Mouse (Mus musculus) liver, postnatal 0 days (tissue): ENCODE data around the gene Tmem260. TPM values are rescaled to one million over a fixed set of nuclear protein-coding genes. Genes with fewer than 3 reads are reported as not detected.
A peak's percentile ranks its signal among the peaks of the same experiment; 100 is the strongest.

ENCODE experiments used
- ATAC-seq: fragments of 200-750 bp; cut with Nextera tagmentation; 2 replicates; pipeline ENCODE4 v1.8.0; 2017; ENCODE audit warnings: mild to moderate bottlenecking, moderate library complexity
- DNase-seq: peaks from one replicate; pipeline ENCODE4 v3.0.0-alpha.2; 2016
- H3K27ac ChIP-seq: fragments of 300-500 bp; sonication (generic); 2 replicates; pipeline ENCODE4 v1.5.1; 2014; ENCODE audit warnings: antibody characterized with exemption, moderate library complexity, mild to moderate bottlenecking, low read depth
- H3K27me3 ChIP-seq: fragments of 300-500 bp; sonication (generic); 2 replicates; pipeline ENCODE4 v1.6.1; 2014; ENCODE audit warnings: low read length, control low read depth, mixed read lengths; ENCODE audit not compliant: insufficient read depth
- H3K36me3 ChIP-seq: fragments of 300-500 bp; sonication (generic); replicated peaks from 2 replicates; pipeline ENCODE4 v1.6.1; 2014; ENCODE audit warnings: mild to moderate bottlenecking, control low read depth, low read length, moderate library complexity, mixed read lengths; ENCODE audit not compliant: insufficient read depth
- H3K4me1 ChIP-seq: fragments of 300-500 bp; sonication (generic); 2 replicates; pipeline ENCODE4 v1.6.1; 2014; ENCODE audit warnings: antibody characterized with exemption, mild to moderate bottlenecking, control low read depth; ENCODE audit not compliant: insufficient read depth
- H3K4me2 ChIP-seq: fragments of 300-500 bp; sonication (generic); 2 replicates; pipeline ENCODE4 v1.6.1; 2014; ENCODE audit warnings: low read depth, mild to moderate bottlenecking, low read length, moderate library complexity, mixed read lengths
- H3K4me3 ChIP-seq: fragments of 300-500 bp; sonication (generic); 2 replicates; pipeline ENCODE4 v1.5.1; 2014; ENCODE audit warnings: low read depth, low read length
- H3K9ac ChIP-seq: fragments of 300-500 bp; sonication (generic); replicated peaks from 2 replicates; pipeline ENCODE4 v1.6.1; 2014; ENCODE audit warnings: mild to moderate bottlenecking, moderate library complexity
- H3K9me3 ChIP-seq: fragments of 300-500 bp; sonication (generic); 2 replicates; pipeline ENCODE4 v1.6.1; 2016; ENCODE audit warnings: mild to moderate bottlenecking, control low read depth, low read length, mixed read lengths
- CTCF ChIP-seq: sonication (generic); IDR thresholded peaks from 2 replicates; pipeline ENCODE4 v1.5.1; 2016; ENCODE audit warnings: antibody characterized with exemption, low read depth
- EP300 ChIP-seq: IDR thresholded peaks from 2 replicates; pipeline ENCODE4 v1.6.1; 2016; ENCODE audit warnings: antibody characterized with exemption, low read depth, mild to moderate bottlenecking
- WGBS: fragments of 180-500 bp; shearing (Covaris S2); extraction: QIAGEN DNeasy Blood & Tissue Kit; methylation state at CpG from one replicate; pipeline ENCODE4 v1.1.7; 2014; ENCODE audit not compliant: insufficient replicate concordance; 5-methylcytosine and 5-hydroxymethylcytosine counted together
- polyA plus RNA-seq: library from polyadenylated mRNA; unstranded; fragments of >200 nt; fragmentation: Nextera tagmentation; extraction: Ambion mirVana; gene quantifications from 2 replicates; pipeline ENCODE4 v1.2.1, GENCODE M21; 2015

Gene Tmem260
- polyA plus RNA-seq, 1 experiment from 2014 or later: 5.4 TPM

DNA sequence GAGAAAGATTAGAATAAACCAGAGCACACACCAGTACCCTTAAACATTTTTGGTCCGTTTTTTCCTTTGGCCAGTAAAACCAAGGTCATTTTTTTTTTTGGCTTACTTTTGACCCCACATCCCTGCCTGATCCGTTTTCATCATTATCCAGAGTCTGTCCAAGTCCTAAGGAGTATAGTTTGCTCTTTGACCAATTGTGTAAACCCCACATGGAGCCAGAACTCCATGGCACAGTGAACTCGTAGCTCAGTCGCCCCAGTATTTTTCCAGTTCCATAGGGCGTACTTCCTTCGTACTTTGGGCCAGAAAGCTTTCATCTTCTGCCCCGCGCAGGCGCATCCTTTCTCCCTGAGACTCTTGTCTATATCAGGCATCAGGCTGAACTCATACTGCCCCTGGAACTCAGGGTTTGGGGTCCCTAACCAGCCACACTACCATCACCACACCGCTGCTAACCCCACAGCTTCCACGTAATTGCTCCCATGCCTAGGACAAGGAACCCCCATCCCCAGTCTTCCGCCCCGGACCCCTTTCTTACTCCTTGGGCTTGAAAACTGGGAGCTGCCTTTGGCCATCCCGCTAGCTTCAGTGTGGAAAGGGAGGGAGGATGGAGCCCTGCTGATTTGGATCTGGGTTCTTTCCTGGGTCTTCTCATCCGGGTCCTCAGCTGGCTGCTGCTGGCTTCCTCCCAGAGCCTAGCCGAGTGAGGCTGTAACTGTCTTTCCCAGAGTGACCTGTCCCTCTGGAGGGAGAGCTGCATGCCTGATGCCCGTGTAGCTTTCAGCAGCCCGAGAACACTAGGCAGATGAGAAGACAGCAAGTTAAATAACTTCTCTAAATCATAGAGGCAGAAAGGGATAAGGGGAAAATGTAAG lies 58.0 kb downstream of the Tmem260 start:
- Histone ChIP-seq H3K4me3 (no peak overlapping the region), H3K4me1 (no peaks in the 10 kb centered on the region), H3K9me3 (no peaks in the 10 kb centered on the region), H3K4me2 (no peak overlapping the region), H3K9ac (no peak overlapping the region), H3K27me3 (no peaks in the 10 kb centered on the region), H3K27ac (no peak overlapping the region), H3K36me3 (peaks cover 3% of the 10 kb centered on the region; the same call in 1 of the 2 replicates)
- ATAC-seq (no peak), DNase-seq (no peak)
- WGBS: 65% methylated on average over 18 of the region's 18 CpGs
- no peak for TF ChIP-seq CTCF
- no peak for TF ChIP-seq EP300

DNA sequence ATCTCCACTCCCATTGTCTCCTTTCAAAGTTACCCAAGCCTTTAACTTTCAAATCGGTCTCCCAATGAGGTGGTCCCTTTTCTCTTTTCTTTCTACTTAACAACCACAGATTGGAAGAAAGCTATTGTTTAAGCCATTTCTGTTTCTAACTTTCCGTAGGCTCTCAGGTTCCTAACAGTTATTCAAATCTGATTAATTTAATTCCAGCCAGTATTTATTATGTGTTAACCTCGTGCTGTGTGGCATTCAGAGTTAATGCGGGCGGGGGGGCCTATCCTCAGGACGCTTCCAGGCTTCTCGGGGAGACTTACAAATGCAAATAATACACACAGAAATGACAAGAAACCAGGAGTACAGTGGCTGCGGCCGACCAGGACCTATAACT lies 58.6 kb downstream of the Tmem260 start:
- Histone ChIP-seq H3K4me2 (no peak overlapping the region), H3K4me1 (no peaks in the 10 kb centered on the region), H3K9ac (no peak overlapping the region), H3K27ac (no peak overlapping the region), H3K9me3 (no peaks in the 10 kb centered on the region), H3K27me3 (no peaks in the 10 kb centered on the region), H3K4me3 (no peak overlapping the region), H3K36me3 (peaks cover 3% of the 10 kb centered on the region; the same call in 1 of the 2 replicates)
- no peak for TF ChIP-seq CTCF
- TF ChIP-seq EP300: no peak
- DNase-seq (no peak), ATAC-seq (no peak)
- WGBS: 72% methylated on average over 9 of the region's 9 CpGs

DNA sequence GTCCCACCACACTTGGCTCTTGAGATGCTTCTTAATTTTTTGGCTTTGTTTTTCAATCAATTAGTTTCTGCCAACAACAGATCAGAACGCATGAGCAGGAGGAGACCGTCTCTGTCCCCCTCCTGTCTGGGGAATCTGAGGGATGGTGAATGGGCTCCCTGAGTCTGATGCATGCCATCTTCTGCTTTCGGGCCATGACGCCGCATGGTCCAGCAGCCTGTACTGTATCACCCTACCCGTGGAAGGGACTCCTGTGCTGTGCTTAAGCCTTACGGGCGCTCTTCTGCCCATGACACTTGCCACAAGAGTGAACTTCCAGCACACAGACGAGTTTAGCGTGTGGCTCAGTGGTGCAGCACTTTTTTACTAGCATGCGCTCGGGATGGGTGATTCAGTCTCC lies 59.7 kb downstream of the Tmem260 start:
- ATAC-seq: no peak

GRCm38 (mm10) chr14:48507376-48507775 lies 61.5 kb downstream of the Tmem260 start:
- Histone ChIP-seq H3K36me3 (peaks cover 7% of the 10 kb centered on the region; the same call in 1 of the 2 replicates), H3K4me1 (no peaks in the 10 kb centered on the region), H3K9me3 (no peaks in the 10 kb centered on the region), H3K4me3 (no peak overlapping the region), H3K27ac (no peak overlapping the region), H3K27me3 (no peaks in the 10 kb centered on the region), H3K4me2 (no peak overlapping the region), H3K9ac (no peak overlapping the region)
- no peak for TF ChIP-seq EP300
- no peak for TF ChIP-seq CTCF
- ATAC-seq (no peak), DNase-seq (no peak)
- 82% methylated on average over 8 of the region's 8 CpGs for WGBS

More for the DNA sequence above, 59.7 kb downstream of the Tmem260 start:
- WGBS: 88% methylated on average over 12 of the region's 12 CpGs
- Histone ChIP-seq H3K27ac (no peak overlapping the region), H3K9ac (no peak overlapping the region), H3K27me3 (no peaks in the 10 kb centered on the region), H3K4me3 (no peak overlapping the region), H3K36me3 (peaks cover 7% of the 10 kb centered on the region; the same call in 1 of the 2 replicates), H3K4me1 (no peaks in the 10 kb centered on the region), H3K4me2 (no peak overlapping the region), H3K9me3 (no peaks in the 10 kb centered on the region)
- DNase-seq: no peak
- TF ChIP-seq CTCF (no peak), EP300 (no peak)

- ATAC-seq (peak; percentile 27; the same call in 1 of the 2 replicates), DNase-seq (peak; percentile 22)
- Histone ChIP-seq H3K27me3 (no peaks in the 10 kb centered on the region), H3K9me3 (no peaks in the 10 kb centered on the region), H3K4me2 (no peak overlapping the region), H3K4me3 (no peak overlapping the region), H3K4me1 (no peaks in the 10 kb centered on the region), H3K9ac (no peak overlapping the region), H3K27ac (no peak overlapping the region), H3K36me3 (peaks cover 7% of the 10 kb centered on the region; the same call in 1 of the 2 replicates)
- 86% methylated on average over 5 of the region's 5 CpGs for WGBS
- TF ChIP-seq CTCF: no peak
- TF ChIP-seq EP300: no peak
Observed at GRCm38 (mm10) chr14:48509131-48509530, 63.2 kb downstream of the Tmem260 start.

GRCm38 (mm10) chr14:48513098-48513823 lies 67.3 kb downstream of the Tmem260 start:
- Histone ChIP-seq H3K27ac (no peak overlapping the region), H3K9me3 (no peaks in the 10 kb centered on the region), H3K4me3 (no peak overlapping the region), H3K4me2 (no peak overlapping the region), H3K27me3 (no peaks in the 10 kb centered on the region), H3K9ac (no peak overlapping the region), H3K4me1 (no peaks in the 10 kb centered on the region), H3K36me3 (peaks cover 5% of the 10 kb centered on the region; the same call in 1 of the 2 replicates)
- DNase-seq (no peak), ATAC-seq (no peak)
- WGBS: 82% methylated on average over 12 of the region's 12 CpGs
- no peak for TF ChIP-seq CTCF
- no peak for TF ChIP-seq EP300
